Mouse (Mus musculus) liver, postnatal 0 days (tissue): Measurements from ENCODE around the gene Pdgfra. TPM values are rescaled to one million over a fixed set of nuclear protein-coding genes. Genes with fewer than 3 reads are reported as not detected.

Experiments used
- ATAC-seq: fragments of 200-750 bp; cut with Nextera tagmentation; 2 replicates; pipeline ENCODE4 v1.8.0; 2017; ENCODE audit warnings: mild to moderate bottlenecking, moderate library complexity
- DNase-seq: peaks from one replicate; pipeline ENCODE4 v3.0.0-alpha.2; 2016
- H3K27ac ChIP-seq: fragments of 300-500 bp; sonication (generic); 2 replicates; pipeline ENCODE4 v1.5.1; 2014; ENCODE audit warnings: antibody characterized with exemption, moderate library complexity, mild to moderate bottlenecking, low read depth
- H3K27me3 ChIP-seq: fragments of 300-500 bp; sonication (generic); 2 replicates; pipeline ENCODE4 v1.6.1; 2014; ENCODE audit warnings: low read length, control low read depth, mixed read lengths; ENCODE audit not compliant: insufficient read depth
- H3K36me3 ChIP-seq: fragments of 300-500 bp; sonication (generic); replicated peaks from 2 replicates; pipeline ENCODE4 v1.6.1; 2014; ENCODE audit warnings: mild to moderate bottlenecking, control low read depth, low read length, moderate library complexity, mixed read lengths; ENCODE audit not compliant: insufficient read depth
- H3K4me1 ChIP-seq: fragments of 300-500 bp; sonication (generic); 2 replicates; pipeline ENCODE4 v1.6.1; 2014; ENCODE audit warnings: antibody characterized with exemption, mild to moderate bottlenecking, control low read depth; ENCODE audit not compliant: insufficient read depth
- H3K4me2 ChIP-seq: fragments of 300-500 bp; sonication (generic); 2 replicates; pipeline ENCODE4 v1.6.1; 2014; ENCODE audit warnings: low read depth, mild to moderate bottlenecking, low read length, moderate library complexity, mixed read lengths
- H3K4me3 ChIP-seq: fragments of 300-500 bp; sonication (generic); 2 replicates; pipeline ENCODE4 v1.5.1; 2014; ENCODE audit warnings: low read depth, low read length
- H3K9ac ChIP-seq: fragments of 300-500 bp; sonication (generic); replicated peaks from 2 replicates; pipeline ENCODE4 v1.6.1; 2014; ENCODE audit warnings: mild to moderate bottlenecking, moderate library complexity
- H3K9me3 ChIP-seq: fragments of 300-500 bp; sonication (generic); 2 replicates; pipeline ENCODE4 v1.6.1; 2016; ENCODE audit warnings: mild to moderate bottlenecking, control low read depth, low read length, mixed read lengths
- CTCF ChIP-seq: sonication (generic); IDR thresholded peaks from 2 replicates; pipeline ENCODE4 v1.5.1; 2016; ENCODE audit warnings: antibody characterized with exemption, low read depth
- EP300 ChIP-seq: IDR thresholded peaks from 2 replicates; pipeline ENCODE4 v1.6.1; 2016; ENCODE audit warnings: antibody characterized with exemption, low read depth, mild to moderate bottlenecking
- WGBS: fragments of 180-500 bp; shearing (Covaris S2); extraction: QIAGEN DNeasy Blood & Tissue Kit; methylation state at CpG from one replicate; pipeline ENCODE4 v1.1.7; 2014; ENCODE audit not compliant: insufficient replicate concordance; 5-methylcytosine and 5-hydroxymethylcytosine counted together
- polyA plus RNA-seq: library from polyadenylated mRNA; unstranded; fragments of >200 nt; fragmentation: Nextera tagmentation; extraction: Ambion mirVana; gene quantifications from 2 replicates; pipeline ENCODE4 v1.2.1, GENCODE M21; 2015

Gene Pdgfra
- polyA plus RNA-seq, 1 experiment from 2014 or later = 1.3 TPM

DNA sequence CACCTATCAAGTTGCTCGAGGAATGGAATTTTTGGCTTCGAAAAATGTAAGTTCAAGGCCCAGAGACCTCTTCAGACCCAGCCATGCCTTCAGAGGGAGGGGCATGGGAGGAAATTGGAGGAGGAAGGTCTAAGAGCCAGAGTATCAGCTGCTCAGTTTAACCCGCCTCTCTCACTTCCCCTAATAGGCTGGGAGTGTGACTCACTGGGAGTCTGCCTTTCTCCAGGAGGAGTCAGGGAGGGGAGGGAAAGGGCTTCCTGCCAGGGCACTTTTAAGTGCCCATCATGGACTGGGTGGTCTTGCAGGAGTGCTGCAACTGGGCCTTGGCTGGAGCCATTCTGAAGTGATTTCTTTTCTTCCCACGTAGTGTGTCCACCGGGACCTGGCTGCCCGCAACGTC is 33.5 kb downstream of the Pdgfra start:
- ATAC-seq (no peak), DNase-seq (no peak)
- Histone ChIP-seq H3K27ac (no peak overlapping the region), H3K36me3 (no peaks in the 10 kb centered on the region), H3K9ac (no peak overlapping the region), H3K27me3 (no peaks in the 10 kb centered on the region), H3K4me3 (no peak overlapping the region), H3K4me1 (no peaks in the 10 kb centered on the region), H3K4me2 (no peak overlapping the region), H3K9me3 (no peaks in the 10 kb centered on the region)
- TF ChIP-seq CTCF = no peak
- no peak for TF ChIP-seq EP300
- WGBS = 73% methylated on average over 7 of the region's 7 CpGs

DNA sequence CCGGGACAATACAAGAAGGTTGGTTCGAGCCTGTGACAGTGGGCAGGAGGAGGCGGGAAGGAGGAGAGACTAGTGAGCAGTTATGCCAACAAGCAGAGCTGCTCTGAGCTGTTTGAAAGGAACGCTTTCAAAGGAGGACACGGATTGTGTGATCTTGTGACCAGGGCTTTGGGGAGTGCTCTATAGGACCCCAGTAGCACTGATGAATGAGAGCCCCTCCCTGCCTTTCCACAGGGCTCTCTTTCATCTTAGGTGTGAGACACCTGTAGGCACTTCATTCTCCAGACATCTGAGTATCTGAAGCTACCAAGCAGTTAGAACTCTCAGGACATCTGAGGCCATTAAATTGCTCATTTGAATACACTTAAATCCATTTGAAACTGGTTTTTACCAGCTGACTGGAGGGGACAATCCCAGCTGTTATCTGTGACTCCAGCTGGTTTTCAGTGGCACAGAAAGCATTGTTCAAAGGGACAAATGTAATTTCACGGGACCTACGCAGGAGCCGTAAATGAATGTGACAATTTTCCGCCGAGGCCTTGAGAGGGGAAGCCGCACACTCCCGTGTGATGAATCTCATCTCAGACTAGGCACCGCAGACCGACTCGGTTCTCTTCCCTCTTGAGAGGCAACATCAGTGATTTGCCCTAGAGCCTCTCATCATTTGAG is 37.4 kb downstream of the Pdgfra start:
- WGBS = 81% methylated on average over 15 of the region's 15 CpGs
- DNase-seq = no peak
- no peak overlapping the region for H3K4me2 ChIP-seq
- ATAC-seq = no peak
- H3K4me1 ChIP-seq = no peaks in the 10 kb centered on the region
- no peak overlapping the region for H3K9ac ChIP-seq
- H3K36me3 ChIP-seq = no peaks in the 10 kb centered on the region
- H3K9me3 ChIP-seq = no peaks in the 10 kb centered on the region
- H3K27ac ChIP-seq = no peak overlapping the region
- H3K27me3 ChIP-seq = no peaks in the 10 kb centered on the region
- no peak overlapping the region for H3K4me3 ChIP-seq
- TF ChIP-seq EP300 (no peak), CTCF (no peak)

- WGBS = 50% methylated on average over 5 of the region's 5 CpGs
- Histone ChIP-seq H3K4me3 (no peak overlapping the region), H3K4me1 (no peaks in the 10 kb centered on the region), H3K4me2 (no peak overlapping the region), H3K9me3 (no peaks in the 10 kb centered on the region), H3K27me3 (no peaks in the 10 kb centered on the region), H3K36me3 (no peaks in the 10 kb centered on the region), H3K27ac (no peak overlapping the region), H3K9ac (no peak overlapping the region)
- DNase-seq (no peak), ATAC-seq (no peak)
- TF ChIP-seq CTCF = no peak
- no peak for TF ChIP-seq EP300
Observed at GRCm38 (mm10) chr5:75193107-75193506, 41.0 kb downstream of the Pdgfra start.

DNA sequence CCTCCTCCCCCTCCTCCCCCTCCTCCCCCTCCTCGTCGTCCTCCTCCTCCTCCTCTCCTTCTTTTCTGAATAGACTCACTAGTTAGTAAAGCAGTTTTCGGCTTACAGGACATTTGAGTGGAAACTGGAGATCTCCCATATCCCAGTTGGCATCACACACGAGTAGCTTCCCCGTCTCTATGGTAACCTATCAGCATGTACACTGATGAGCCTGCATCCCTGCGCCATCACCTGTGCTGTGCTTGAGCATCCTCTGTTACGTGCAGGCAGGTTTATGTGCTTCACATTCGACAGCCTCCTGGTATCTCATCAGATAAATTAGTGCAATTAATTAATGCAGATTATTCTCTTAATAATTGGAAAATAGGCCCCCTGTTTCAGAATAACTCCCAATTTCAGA is 46.3 kb downstream of the Pdgfra start:
- Histone ChIP-seq H3K4me2 (no peak overlapping the region), H3K4me1 (no peaks in the 10 kb centered on the region), H3K27me3 (no peaks in the 10 kb centered on the region), H3K4me3 (no peak overlapping the region), H3K9ac (no peak overlapping the region), H3K36me3 (no peaks in the 10 kb centered on the region), H3K9me3 (no peaks in the 10 kb centered on the region), H3K27ac (no peak overlapping the region)
- 72% methylated on average over 8 of the region's 8 CpGs for WGBS
- no peak for ATAC-seq
- TF ChIP-seq CTCF = no peak
- TF ChIP-seq EP300 = no peak
- DNase-seq = no peak

GRCm38 (mm10) chr5:75199698-75200365 is 47.7 kb downstream of the Pdgfra start:
- no peak for TF ChIP-seq CTCF
- no peak for TF ChIP-seq EP300
- DNase-seq (no peak), ATAC-seq (no peak)
- Histone ChIP-seq H3K27ac (no peak overlapping the region), H3K27me3 (no peaks in the 10 kb centered on the region), H3K9ac (no peak overlapping the region), H3K36me3 (no peaks in the 10 kb centered on the region), H3K4me2 (no peak overlapping the region), H3K9me3 (no peaks in the 10 kb centered on the region), H3K4me3 (no peak overlapping the region), H3K4me1 (no peaks in the 10 kb centered on the region)
- WGBS = 67% methylated on average over 9 of the region's 9 CpGs

GRCm38 (mm10) chr5:75200366-75200724 is 48.3 kb downstream of the Pdgfra start:
- H3K9ac ChIP-seq = no peak overlapping the region
- H3K4me2 ChIP-seq = no peak overlapping the region
- H3K36me3 ChIP-seq = no peaks in the 10 kb centered on the region
- no peak for ATAC-seq
- H3K4me1 ChIP-seq = no peaks in the 10 kb centered on the region
- H3K9me3 ChIP-seq = no peaks in the 10 kb centered on the region
- no peaks in the 10 kb centered on the region for H3K27me3 ChIP-seq
- no peak overlapping the region for H3K27ac ChIP-seq
- no peak for DNase-seq
- TF ChIP-seq CTCF (no peak), EP300 (no peak)
- no peak overlapping the region for H3K4me3 ChIP-seq
- 87% methylated on average over 10 of the region's 10 CpGs for WGBS
